Mouse (Mus musculus) frontal cortex, adult (tissue): ENCODE results near the gene Cep78.

Experiments used
- ATAC-seq: cut with Nextera tagmentation; 2 replicates; pipeline ENCODE4 v1.9.2; 2017; ENCODE audit warnings: mild to moderate bottlenecking, moderate library complexity, mixed read lengths; ENCODE audit not compliant: low TSS enrichment

Gene Cep78

DNA sequence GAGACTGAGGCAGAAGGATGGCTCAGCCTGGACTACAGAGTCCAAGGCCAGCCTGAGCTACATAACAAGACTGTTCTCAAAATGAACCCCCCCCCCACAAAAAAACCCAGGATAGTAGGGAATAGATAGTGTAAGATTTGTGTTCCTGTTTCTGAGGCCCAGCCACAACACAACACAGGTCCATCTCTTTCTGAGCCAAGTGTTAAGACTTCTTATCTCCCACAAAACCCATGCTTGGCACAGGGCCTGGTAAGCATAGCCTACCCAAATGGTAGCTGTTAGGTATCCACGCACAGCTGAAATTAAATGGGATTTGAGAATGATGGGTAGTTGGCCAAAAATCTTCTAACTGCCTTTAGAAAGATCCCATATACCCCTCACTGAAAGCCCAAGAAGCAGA is 74.3 kb downstream of the Cep78 start:
- ATAC-seq = no peak

DNA sequence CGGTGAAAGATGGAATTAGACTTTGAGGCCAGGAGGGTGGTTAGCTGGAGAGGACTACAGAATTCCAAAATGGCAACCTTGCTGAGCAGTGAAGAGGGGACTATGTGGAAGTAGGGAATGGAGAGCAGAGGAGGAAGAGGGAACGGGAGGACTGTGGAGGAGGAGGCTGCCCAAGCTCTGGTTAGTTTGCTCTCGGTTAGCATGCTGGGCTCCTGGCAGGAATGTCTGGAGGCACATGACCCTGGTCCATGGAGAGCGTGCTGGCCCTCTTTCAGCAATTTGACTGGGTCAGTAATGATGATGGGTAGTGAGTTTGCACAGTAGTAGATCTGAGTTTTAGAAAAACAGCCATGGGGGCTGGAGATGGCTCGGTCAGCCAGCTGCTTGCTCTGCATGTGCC is 76.8 kb downstream of the Cep78 start:
- no peak for ATAC-seq
